Mouse (Mus musculus) heart, postnatal 0 days (tissue): ENCODE results near the gene Tcl1b3. TPM values are rescaled to one million over a fixed set of nuclear protein-coding genes. Genes with fewer than 3 reads are reported as not detected.
"Not testable (repeated sequence)": the region's sequence is repeated elsewhere in the genome, so short reads cannot be mapped to it uniquely, and the experiment has no call there.

Experiments used
- ATAC-seq: fragments of 200-750 bp; cut with Nextera tagmentation; 2 replicates; pipeline ENCODE4 v1.8.0; 2017; ENCODE audit warnings: low read depth, moderate number of reproducible peaks, moderate library complexity; ENCODE audit not compliant: insufficient read depth
- DNase-seq: peaks from one replicate; pipeline ENCODE4 v3.0.0-alpha.2; 2016; ENCODE audit warnings: low spot score
- H3K27ac ChIP-seq: fragments of 300-500 bp; sonication (generic); 2 replicates; pipeline ENCODE4 v1.5.1; 2014; ENCODE audit warnings: low read depth, mild to moderate bottlenecking
- H3K27me3 ChIP-seq: fragments of 300-500 bp; sonication (generic); 2 replicates; pipeline ENCODE4 v1.6.1; 2014; ENCODE audit warnings: low read length, mixed read lengths; ENCODE audit not compliant: control insufficient read depth, insufficient read depth
- H3K36me3 ChIP-seq: fragments of 300-500 bp; sonication (generic); replicated peaks from 2 replicates; pipeline ENCODE4 v1.6.1; 2014; ENCODE audit warnings: low read length, mixed read lengths; ENCODE audit not compliant: control insufficient read depth, insufficient read depth
- H3K4me1 ChIP-seq: fragments of 300-500 bp; sonication (generic); 2 replicates; pipeline ENCODE4 v1.6.1; 2014; ENCODE audit warnings: antibody characterized with exemption; ENCODE audit not compliant: control insufficient read depth, insufficient read depth
- H3K4me2 ChIP-seq: fragments of 300-500 bp; sonication (generic); 2 replicates; pipeline ENCODE4 v1.6.1; 2014; ENCODE audit warnings: low read depth, mild to moderate bottlenecking, low read length, moderate library complexity
- H3K4me3 ChIP-seq: fragments of 300-500 bp; sonication (generic); 2 replicates; pipeline ENCODE4 v1.5.1; 2014; ENCODE audit warnings: low read depth, low read length
- H3K9ac ChIP-seq: fragments of 300-500 bp; sonication (generic); replicated peaks from 2 replicates; pipeline ENCODE4 v1.6.1; 2014; ENCODE audit warnings: low read depth, low read length, mixed read lengths
- H3K9me3 ChIP-seq: fragments of 300-500 bp; sonication (generic); replicated peaks from 2 replicates; pipeline ENCODE4 v1.6.1; 2016; ENCODE audit warnings: low read length; ENCODE audit not compliant: control insufficient read depth
- CTCF ChIP-seq: IDR thresholded peaks from 2 replicates; pipeline ENCODE4 v1.5.1; 2016; ENCODE audit warnings: antibody characterized with exemption, control low read depth, low read depth
- EP300 ChIP-seq: IDR thresholded peaks from 2 replicates; pipeline ENCODE4 v1.6.1; 2016; ENCODE audit warnings: antibody characterized with exemption, low read depth
- WGBS: fragments of 180-500 bp; shearing (Covaris S2); extraction: QIAGEN DNeasy Blood & Tissue Kit; methylation state at CpG from one replicate; pipeline ENCODE4 v1.1.7; 2014; 5-methylcytosine and 5-hydroxymethylcytosine counted together
- polyA plus RNA-seq: library from polyadenylated mRNA; unstranded; fragments of >200 nt; fragmentation: Nextera tagmentation; extraction: Ambion mirVana; gene quantifications from 2 replicates; pipeline ENCODE4 v1.2.1, GENCODE M21; 2015
- total RNA-seq: library from RNA; depleted of rRNA; stranded (reverse); fragments of >200 nt; gene quantifications from 2 replicates; pipeline ENCODE4 v1.2.3, GENCODE M21; 2014; ENCODE audit warnings: low replicate concordance; rRNA removed

Gene Tcl1b3
- total RNA-seq (not detected in 2 replicates), polyA plus RNA-seq (not detected in 2 replicates)

DNA sequence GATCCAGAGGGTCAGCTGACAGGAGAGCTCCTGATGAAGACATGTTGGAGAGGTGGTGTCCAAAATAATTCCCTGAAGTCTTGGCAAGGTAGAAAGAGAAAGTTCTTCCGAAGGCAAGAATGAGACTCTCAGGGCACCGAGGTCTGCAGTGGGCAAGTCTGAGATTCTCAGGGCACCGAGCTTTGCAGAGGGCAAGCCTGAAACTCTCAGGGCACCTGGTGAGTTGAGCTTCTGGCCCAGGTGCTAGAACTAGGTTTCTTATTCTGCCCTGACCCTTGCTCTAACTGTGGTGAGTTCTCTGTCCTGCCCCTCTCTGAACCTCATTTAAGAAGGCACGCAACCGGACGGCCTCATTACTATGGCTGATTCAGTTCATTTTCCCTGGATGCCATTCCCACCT, at the start of gene Tcl1b3:
Tcl1b3 (plus strand) TSS at position 301 of the 400 bp plus-strand sequence.
- H3K36me3 ChIP-seq, H3K9ac ChIP-seq, H3K27ac ChIP-seq, ATAC-seq, H3K4me2 ChIP-seq, H3K4me1 ChIP-seq, H3K27me3 ChIP-seq, H3K4me3 ChIP-seq, H3K9me3 ChIP-seq, DNase-seq: not testable (repeated sequence)
- WGBS: 90% methylated on average over 6 of the region's 6 CpGs

- ATAC-seq: no peak
- H3K9ac ChIP-seq: no peak overlapping the region
- H3K4me1 ChIP-seq: no peaks in the 10 kb centered on the region
- H3K27ac ChIP-seq: no peak overlapping the region
- TF ChIP-seq CTCF (no peak), EP300 (no peak)
- H3K36me3 ChIP-seq: no peaks in the 10 kb centered on the region
- no peaks in the 10 kb centered on the region for H3K27me3 ChIP-seq
- no peak for DNase-seq
- no peak overlapping the region for H3K4me3 ChIP-seq
- H3K4me2 ChIP-seq: no peak overlapping the region
- 79% methylated on average over 3 of the region's 3 CpGs for WGBS
- H3K9me3 ChIP-seq: no peaks in the 10 kb centered on the region
Measured at GRCm38 (mm10) chr12:105143096-105143495, 47.7 kb upstream of the Tcl1b3 start.

DNA sequence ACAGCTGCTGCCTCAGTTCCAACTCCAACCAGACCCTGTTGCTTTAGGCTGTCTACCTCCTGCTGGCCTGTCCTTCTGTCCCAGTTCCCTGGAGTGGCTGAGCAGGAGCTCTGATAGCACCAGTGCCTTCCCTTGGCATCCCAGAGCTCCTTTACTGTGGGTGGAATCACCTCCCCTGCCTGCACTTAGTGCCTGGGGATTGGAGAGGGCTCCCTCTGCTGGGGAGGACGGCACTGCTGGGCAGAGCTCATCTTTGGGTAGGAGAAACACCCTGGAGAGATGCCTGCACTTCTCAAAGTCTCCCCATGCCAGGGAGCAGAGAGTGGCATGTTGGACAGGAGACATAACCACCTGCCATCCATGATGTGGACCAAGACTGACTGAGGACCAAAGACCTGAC, 45.9 kb upstream of the Tcl1b3 start:
- H3K36me3 ChIP-seq, ATAC-seq, H3K9ac ChIP-seq, H3K4me3 ChIP-seq, H3K27ac ChIP-seq, H3K4me2 ChIP-seq, H3K27me3 ChIP-seq, H3K4me1 ChIP-seq, DNase-seq, H3K9me3 ChIP-seq: not testable (repeated sequence)
- WGBS: 43% methylated on average over 1 of the region's 1 CpGs

DNA sequence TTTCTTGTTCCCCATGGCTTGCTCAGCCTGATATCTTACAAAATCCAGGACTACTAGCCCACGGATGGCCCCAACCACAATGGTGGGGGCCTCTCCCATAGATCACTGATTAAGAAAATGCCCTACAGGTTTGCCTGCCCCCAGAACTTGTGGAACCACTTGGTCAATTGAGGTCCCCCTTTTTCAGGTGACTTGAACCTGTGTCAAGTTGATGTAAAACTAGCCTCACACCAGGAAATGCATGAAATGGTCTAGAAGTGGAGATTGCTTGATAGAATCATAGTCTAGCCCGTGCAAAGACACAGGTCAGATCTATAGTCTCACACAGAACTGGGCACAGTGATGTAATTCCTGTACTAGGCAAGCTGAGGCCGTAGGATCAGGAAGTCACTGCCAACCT, 45.1 kb upstream of the Tcl1b3 start, which contains the start of gene Tcl1b2:
Tcl1b2 (plus strand) TSS at position 301 of the 400 bp plus-strand sequence.
- 68% methylated on average over 3 of the region's 3 CpGs for WGBS
- Histone ChIP-seq H3K4me3 (no peak within 1 kb of the TSS), H3K27ac (no peak within 1 kb of the TSS), H3K9ac (no peak within 1 kb of the TSS), H3K36me3 (no peaks in the 10 kb centered on the region), H3K9me3 (no peaks in the 10 kb centered on the region), H3K4me1 (no peaks in the 10 kb centered on the region), H3K27me3 (no peaks in the 10 kb centered on the region), H3K4me2 (no peak within 1 kb of the TSS)
- TF ChIP-seq CTCF: no peak
- no peak for TF ChIP-seq EP300
- DNase-seq (no peak), ATAC-seq (no peak)

DNA sequence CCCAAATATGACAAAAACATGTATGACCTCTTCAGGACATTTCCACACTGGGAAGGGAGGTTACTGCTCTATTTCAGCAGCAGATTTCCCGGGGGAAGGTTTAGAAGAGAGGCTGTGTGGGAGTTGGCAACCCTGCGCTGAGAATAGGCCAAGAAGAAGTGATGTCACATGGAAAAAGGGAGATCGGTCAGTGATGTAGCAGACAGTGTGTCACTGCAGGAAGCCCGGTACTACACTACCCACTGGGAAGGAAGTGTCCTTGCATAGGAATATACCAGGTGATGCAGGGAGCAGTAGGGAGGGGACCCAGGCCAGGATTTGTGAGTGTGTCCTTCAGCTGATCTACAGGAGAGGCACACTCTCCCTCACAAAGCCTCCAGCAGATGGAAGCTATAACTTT, 35.6 kb upstream of the Tcl1b3 start:
- peak; percentile 30; the same call in 1 of the 2 replicates for ATAC-seq
- 33% methylated on average over 4 of the region's 4 CpGs for WGBS
- H3K27me3 ChIP-seq: not testable (repeated sequence)

GRCm38 (mm10) chr12:105158842-105159241, 32.0 kb upstream of the Tcl1b3 start:
- no peaks in the 10 kb centered on the region for H3K4me1 ChIP-seq
- H3K4me3 ChIP-seq: no peak overlapping the region
- H3K36me3 ChIP-seq: no peaks in the 10 kb centered on the region
- ATAC-seq: no peak
- no peak overlapping the region for H3K27ac ChIP-seq
- H3K27me3 ChIP-seq: no peaks in the 10 kb centered on the region
- no peak for TF ChIP-seq CTCF
- TF ChIP-seq EP300: no peak
- no peak overlapping the region for H3K9ac ChIP-seq
- no peak for DNase-seq
- no peak overlapping the region for H3K4me2 ChIP-seq
- H3K9me3 ChIP-seq: no peaks in the 10 kb centered on the region
- WGBS: 62% methylated on average over 6 of the region's 6 CpGs

More for the DNA sequence above, 35.6 kb upstream of the Tcl1b3 start:
- not testable (repeated sequence) for DNase-seq, H3K9ac ChIP-seq, H3K9me3 ChIP-seq, H3K27ac ChIP-seq, H3K36me3 ChIP-seq, H3K4me1 ChIP-seq, H3K4me2 ChIP-seq, H3K4me3 ChIP-seq
